In the genomic region with DNA sequence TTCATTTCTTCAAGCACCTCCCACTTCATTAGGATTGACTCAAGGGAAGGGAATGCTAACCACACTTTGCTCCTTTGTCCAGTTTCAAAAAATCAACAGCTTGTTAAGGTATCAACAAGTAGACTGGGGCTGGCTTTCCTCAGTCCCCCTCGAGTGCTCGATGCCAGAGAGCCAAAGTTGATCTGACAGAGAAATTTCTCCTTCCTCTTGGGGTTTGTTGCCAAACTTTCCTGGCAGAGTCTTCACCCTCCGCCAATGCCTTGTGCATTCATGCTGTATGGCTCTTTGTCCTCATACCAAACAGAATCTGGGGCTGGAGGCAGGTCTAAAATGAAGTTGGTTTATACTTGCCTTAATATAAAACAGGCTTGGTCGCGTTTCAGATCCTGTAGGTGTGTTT, we compare ENCODE assay signal across 12 mouse cellular contexts.
DNase-seq lines count a peak whose midpoint lies in the region; ATAC-seq lines count a peak whose summit lies in the region.
"Had no signal": no experiment of that assay in that cellular context is flagged by ENCODE, and none has a peak within 500 bp of the region (broad histone marks: within the 10 kb centered on the region; RNA-seq: fewer than 3 reads in every experiment).

No protein-coding gene starts in this region.

- DNase-seq in adrenal gland, postnatal 14 days = peak; percentile 17
- DNase-seq in adrenal gland, postnatal 25 days = no peak
- peak; percentile 78 for DNase-seq in adipocyte (ENCODE audit: low spot score)
- DNase-seq in urinary bladder, postnatal 4 days (ENCODE audit: low spot score in 2 of 2) = no peak
- no peak for DNase-seq in thymus, postnatal 4 days
- DNase-seq: gastrocnemius, postnatal 36 days; liver, postnatal 0 days; thymus, postnatal 25 days had no signal

- no peak overlapping the region for H3K4me2 ChIP-seq in kidney, embryonic 15.5 days
- no peak overlapping the region for H3K4me2 ChIP-seq in kidney, embryonic 16.5 days (replicated peaks; ENCODE audit: low read depth, low read length)
- H3K4me2 ChIP-seq in forebrain, embryonic 16.5 days (ENCODE audit: low read length) = no peak overlapping the region; the same call in 1 of the 2 replicates
- H3K4me2 ChIP-seq: neural tube, embryonic 15.5 days had no signal

- H3K36me3 ChIP-seq in kidney, embryonic 15.5 days = no peaks in the 10 kb centered on the region
- no peaks in the 10 kb centered on the region for H3K36me3 ChIP-seq in kidney, embryonic 16.5 days (ENCODE audit: insufficient read depth, low read length)
- H3K36me3 ChIP-seq in forebrain, embryonic 16.5 days (ENCODE audit: control insufficient read depth, insufficient read depth) = no peaks in the 10 kb centered on the region
- H3K36me3 ChIP-seq: neural tube, embryonic 15.5 days had no signal

- H3K9ac ChIP-seq in kidney, embryonic 15.5 days = no peak overlapping the region
- no peak overlapping the region for H3K9ac ChIP-seq in kidney, embryonic 16.5 days (replicated peaks; ENCODE audit: low read length)
- no peak overlapping the region for H3K9ac ChIP-seq in forebrain, embryonic 16.5 days (replicated peaks; ENCODE audit: low read depth, low read length)
- H3K9ac ChIP-seq: liver, postnatal 0 days; neural tube, embryonic 15.5 days had no signal

- H3K4me1 ChIP-seq in kidney, embryonic 15.5 days = peaks cover 11% of the 10 kb centered on the region
- H3K4me1 ChIP-seq in kidney, embryonic 16.5 days (ENCODE audit: insufficient read depth, low read length) = peaks cover 10% of the 10 kb centered on the region
- H3K4me1 ChIP-seq in forebrain, embryonic 16.5 days (replicated peaks; ENCODE audit: control insufficient read depth, insufficient read depth, low read length) = peaks cover 14% of the 10 kb centered on the region

- H3K4me3 ChIP-seq in kidney, embryonic 15.5 days (replicated peaks) = no peak overlapping the region
- no peak overlapping the region for H3K4me3 ChIP-seq in kidney, embryonic 16.5 days (ENCODE audit: low read length)
- H3K4me3 ChIP-seq in forebrain, embryonic 16.5 days (replicated peaks; ENCODE audit: low read length) = no peak overlapping the region
- H3K4me3 ChIP-seq: neural tube, embryonic 15.5 days had no signal

- no peak for ATAC-seq in kidney, embryonic 15.5 days (replicated peaks; ENCODE audit: low FRiP score)
- no peak for ATAC-seq in kidney, embryonic 16.5 days (ENCODE audit: low FRiP score, low TSS enrichment)
- peak; percentile 74 for ATAC-seq in forebrain, embryonic 16.5 days
- ATAC-seq: liver, postnatal 0 days had no signal

- 0 out of 2 replicates have a peak overlapping the region, but pooled peaks have one; percentile 27 for H3K27ac ChIP-seq in kidney, embryonic 15.5 days
- no peak overlapping the region for H3K27ac ChIP-seq in kidney, embryonic 16.5 days (ENCODE audit: low read length)
- no peak overlapping the region for H3K27ac ChIP-seq in forebrain, embryonic 16.5 days (ENCODE audit: low read length)

- H3K9me3 ChIP-seq in kidney, embryonic 15.5 days (replicated peaks) = no peaks in the 10 kb centered on the region
- H3K9me3 ChIP-seq in kidney, embryonic 16.5 days (ENCODE audit: low read length) = no peaks in the 10 kb centered on the region
- no peaks in the 10 kb centered on the region for H3K9me3 ChIP-seq in forebrain, embryonic 16.5 days (ENCODE audit: control insufficient read depth, low read length)
- H3K9me3 ChIP-seq: neural tube, embryonic 15.5 days had no signal

- H3K27me3 ChIP-seq in kidney, embryonic 15.5 days = no peaks in the 10 kb centered on the region
- no peaks in the 10 kb centered on the region for H3K27me3 ChIP-seq in kidney, embryonic 16.5 days (ENCODE audit: insufficient read depth, low read length)
- no peaks in the 10 kb centered on the region for H3K27me3 ChIP-seq in forebrain, embryonic 16.5 days (replicated peaks; ENCODE audit: control insufficient read depth, insufficient read depth, low read length)
- H3K27me3 ChIP-seq: neural tube, embryonic 15.5 days had no signal

- WGBS in kidney, embryonic 15.5 days = 61% methylated on average over 5 of the region's 5 CpGs
- WGBS in kidney, embryonic 16.5 days = 61% methylated on average over 5 of the region's 5 CpGs
- 22% methylated on average over 5 of the region's 5 CpGs for WGBS in forebrain, embryonic 16.5 days

Comparison
In these comparisons a context has a peak if more than half of its experiments do, and no peak if none do; other contexts are left out.
1. DNase-seq: peak in adrenal gland, postnatal 14 days (single experiment) and adipocyte (single experiment); none in adrenal gland, postnatal 25 days (single experiment), urinary bladder, postnatal 4 days (0 of 2) and thymus, postnatal 4 days (single experiment).